Mouse (Mus musculus) kidney, embryonic 16.5 days (tissue): ENCODE data around the gene Wnt3a. TPM values are rescaled to one million over a fixed set of nuclear protein-coding genes. Genes with fewer than 3 reads are reported as not detected.
"Not testable (repeated sequence)": the region's sequence is repeated elsewhere in the genome, so short reads cannot be mapped to it uniquely, and the experiment has no call there.

Experiments
- ATAC-seq: fragments of 200-750 bp; cut with Nextera tagmentation; 2 replicates; pipeline ENCODE4 v1.8.0; 2017; ENCODE audit warnings: moderate TSS enrichment; ENCODE audit not compliant: low FRiP score, low TSS enrichment
- H3K27ac ChIP-seq: fragments of 300-500 bp; sonication (generic); 2 replicates; pipeline ENCODE4 v1.5.1; 2014; ENCODE audit warnings: low read length
- H3K27me3 ChIP-seq: fragments of 300-500 bp; sonication (generic); 2 replicates; pipeline ENCODE4 v1.6.1; 2014; ENCODE audit warnings: low read length, control low read depth, mixed read lengths; ENCODE audit not compliant: insufficient read depth
- H3K36me3 ChIP-seq: fragments of 300-500 bp; sonication (generic); 2 replicates; pipeline ENCODE4 v1.6.1; 2014; ENCODE audit warnings: low read length, control low read depth, mixed read lengths; ENCODE audit not compliant: insufficient read depth
- H3K4me1 ChIP-seq: fragments of 300-500 bp; sonication (generic); 2 replicates; pipeline ENCODE4 v1.6.1; 2014; ENCODE audit warnings: low read length, control low read depth, mixed read lengths; ENCODE audit not compliant: insufficient read depth
- H3K4me2 ChIP-seq: fragments of 300-500 bp; sonication (generic); replicated peaks from 2 replicates; pipeline ENCODE4 v1.6.1; 2014; ENCODE audit warnings: low read depth, low read length
- H3K4me3 ChIP-seq: fragments of 300-500 bp; sonication (generic); 2 replicates; pipeline ENCODE4 v1.5.1; 2014; ENCODE audit warnings: mild to moderate bottlenecking, low read length
- H3K9ac ChIP-seq: fragments of 300-500 bp; sonication (generic); replicated peaks from 2 replicates; pipeline ENCODE4 v1.6.1; 2014; ENCODE audit warnings: low read length
- H3K9me3 ChIP-seq: fragments of 300-500 bp; sonication (generic); 2 replicates; pipeline ENCODE4 v1.6.1; 2016; ENCODE audit warnings: low read length, control low read depth
- WGBS: fragments of 180-500 bp; shearing (Covaris S2); extraction: QIAGEN DNeasy Blood & Tissue Kit; methylation state at CpG from one replicate; pipeline ENCODE4 v1.1.7; 2014; 5-methylcytosine and 5-hydroxymethylcytosine counted together
- polyA plus RNA-seq: library from polyadenylated mRNA; unstranded; fragments of >200 nt; fragmentation: Nextera tagmentation; extraction: Ambion mirVana; gene quantifications from 2 replicates; pipeline ENCODE4 v1.2.1, GENCODE M21; 2015

The Wnt3a gene
- polyA plus RNA-seq, 1 experiment from 2014 or later, result not detected

GRCm38 (mm10) chr11:59212892-59213494 is 77.6 kb downstream of the Wnt3a start:
- Histone ChIP-seq H3K9ac (no peak overlapping the region), H3K4me1 (peaks cover 23% of the 10 kb centered on the region), H3K4me2 (no peak overlapping the region), H3K27ac (no peak overlapping the region), H3K9me3 (no peaks in the 10 kb centered on the region), H3K36me3 (peaks cover 48% of the 10 kb centered on the region), H3K4me3 (no peak overlapping the region), H3K27me3 (no peaks in the 10 kb centered on the region)
- WGBS, result 89% methylated on average over 12 of the region's 12 CpGs
- ATAC-seq, result no peak

GRCm38 (mm10) chr11:59212320-59212719 is 78.2 kb downstream of the Wnt3a start:
- H3K4me3 ChIP-seq, H3K9me3 ChIP-seq, H3K27me3 ChIP-seq, H3K9ac ChIP-seq, H3K4me2 ChIP-seq, ATAC-seq, H3K27ac ChIP-seq: not testable (repeated sequence)
- 74% methylated on average over 12 of the region's 12 CpGs for WGBS
- H3K36me3 ChIP-seq, result peaks cover 44% of the 10 kb centered on the region
- peaks cover 24% of the 10 kb centered on the region; the same call in 1 of the 2 replicates for H3K4me1 ChIP-seq

- ATAC-seq, result not testable (repeated sequence)
Observed at GRCm38 (mm10) chr11:59211561-59211960, 79.0 kb downstream of the Wnt3a start.

DNA sequence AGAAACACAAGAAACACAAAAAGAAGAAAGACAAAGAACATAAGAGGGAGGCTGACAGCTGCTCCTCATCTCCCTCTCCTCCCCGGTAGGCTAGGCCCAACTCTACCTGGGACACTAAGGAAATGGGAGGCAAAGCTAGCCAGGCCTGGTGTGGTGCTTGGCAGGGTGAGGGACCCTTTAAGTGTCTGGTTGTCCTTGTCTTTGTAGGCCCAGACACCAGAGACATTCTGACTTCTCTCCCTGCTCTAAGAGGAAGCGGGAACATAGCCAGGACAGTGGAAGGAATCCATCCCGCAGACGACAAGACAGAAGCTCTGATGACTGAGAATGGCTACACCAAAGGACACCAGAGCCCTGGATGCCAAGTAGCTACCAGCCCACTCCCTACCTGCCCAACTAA is 80.5 kb downstream of the Wnt3a start:
- no peaks in the 10 kb centered on the region for H3K27me3 ChIP-seq
- no peak overlapping the region for H3K4me3 ChIP-seq
- peaks cover 21% of the 10 kb centered on the region; the same call in 1 of the 2 replicates for H3K4me1 ChIP-seq
- H3K36me3 ChIP-seq, result peaks cover 49% of the 10 kb centered on the region
- H3K4me2 ChIP-seq, result no peak overlapping the region
- H3K9me3 ChIP-seq, result no peaks in the 10 kb centered on the region
- H3K9ac ChIP-seq, result no peak overlapping the region
- WGBS, result 78% methylated on average over 4 of the region's 4 CpGs
- no peak overlapping the region for H3K27ac ChIP-seq
- no peak for ATAC-seq

More at GRCm38 (mm10) chr11:59211561-59211960, 79.0 kb downstream of the Wnt3a start:
- not testable (repeated sequence) for H3K27me3 ChIP-seq, H3K4me2 ChIP-seq, H3K9ac ChIP-seq, H3K9me3 ChIP-seq, H3K27ac ChIP-seq, H3K4me3 ChIP-seq
- Histone ChIP-seq H3K4me1 (peaks cover 21% of the 10 kb centered on the region; the same call in 1 of the 2 replicates), H3K36me3 (peaks cover 42% of the 10 kb centered on the region)
- WGBS, result 86% methylated on average over 9 of the region's 9 CpGs

GRCm38 (mm10) chr11:59209580-59209979 is 81.0 kb downstream of the Wnt3a start:
- H3K9ac ChIP-seq, result no peak overlapping the region
- H3K36me3 ChIP-seq, result peaks cover 46% of the 10 kb centered on the region
- peak overlapping the region; percentile 87 for H3K4me2 ChIP-seq
- H3K4me1 ChIP-seq, result peaks cover 21% of the 10 kb centered on the region; the same call in 1 of the 2 replicates
- H3K9me3 ChIP-seq, result no peaks in the 10 kb centered on the region
- peak overlapping the region; percentile 66; the same call in 1 of the 2 replicates for H3K4me3 ChIP-seq
- H3K27me3 ChIP-seq, result no peaks in the 10 kb centered on the region
- ATAC-seq, result no peak
- WGBS, result 64% methylated on average over 5 of the region's 5 CpGs
- no peak overlapping the region for H3K27ac ChIP-seq

DNA sequence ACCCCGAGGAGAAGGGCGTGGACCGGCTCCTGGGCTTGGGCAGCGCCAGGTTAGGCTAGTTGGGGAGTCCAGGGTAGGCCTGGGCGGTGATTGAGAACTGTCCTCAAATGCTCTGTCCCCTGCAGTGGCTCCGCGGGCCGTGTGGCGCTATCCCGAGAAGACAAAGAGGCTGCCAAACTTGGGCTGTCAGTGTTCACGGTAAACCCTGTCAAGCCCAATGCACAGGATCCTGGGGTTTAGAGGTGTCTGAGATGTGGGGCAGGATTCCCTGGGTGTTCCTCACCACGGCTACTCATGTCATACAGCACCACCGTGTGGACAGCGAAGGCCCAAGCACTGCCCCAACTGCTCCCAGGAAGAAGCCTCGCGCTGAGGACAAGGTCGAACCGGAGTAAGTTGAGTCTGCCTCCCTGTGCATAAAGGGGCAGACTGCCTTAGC is 81.5 kb downstream of the Wnt3a start:
- peaks cover 40% of the 10 kb centered on the region for H3K36me3 ChIP-seq
- WGBS, result 6% methylated on average over 18 of the region's 18 CpGs
- ATAC-seq, result peak; percentile 81
- H3K4me1 ChIP-seq, result peaks cover 21% of the 10 kb centered on the region; the same call in 1 of the 2 replicates
- peak overlapping the region; percentile 87 for H3K4me2 ChIP-seq
- no peaks in the 10 kb centered on the region for H3K27me3 ChIP-seq
- H3K4me3 ChIP-seq, result peak overlapping the region; percentile 66
- peak overlapping the region; percentile 91 for H3K27ac ChIP-seq
- H3K9ac ChIP-seq, result peak overlapping the region; percentile 81
- H3K9me3 ChIP-seq, result no peaks in the 10 kb centered on the region

GRCm38 (mm10) chr11:59208153-59208831 is 82.3 kb downstream of the Wnt3a start, which contains the start of gene 2310033P09Rik:
2310033P09Rik (plus strand) TSS chr11:59208321.
- ATAC-seq, result peak; percentile 87
- under 1% methylated on average over 67 of the region's 67 CpGs for WGBS
- peak within 1 kb of the TSS; percentile 91 for H3K27ac ChIP-seq
- H3K4me1 ChIP-seq, result peaks cover 21% of the 10 kb centered on the region; the same call in 1 of the 2 replicates
- H3K9me3 ChIP-seq, result no peaks in the 10 kb centered on the region
- peak within 1 kb of the TSS; percentile 87 for H3K4me2 ChIP-seq
- H3K27me3 ChIP-seq, result no peaks in the 10 kb centered on the region
- H3K36me3 ChIP-seq, result peaks cover 39% of the 10 kb centered on the region
- peak within 1 kb of the TSS; percentile 66 for H3K4me3 ChIP-seq
- peak within 1 kb of the TSS; percentile 81 for H3K9ac ChIP-seq

GRCm38 (mm10) chr11:59202081-59202995 is 88.2 kb downstream of the Wnt3a start, which contains the start of gene Mrpl55:
Mrpl55 (plus strand) TSS chr11:59202486.
- Histone ChIP-seq H3K4me2 (peak within 1 kb of the TSS; percentile 88), H3K4me1 (peaks cover 13% of the 10 kb centered on the region), H3K4me3 (peak within 1 kb of the TSS; percentile 91), H3K27ac (peak within 1 kb of the TSS; percentile 78), H3K36me3 (peaks cover 12% of the 10 kb centered on the region), H3K9me3 (no peaks in the 10 kb centered on the region), H3K27me3 (no peaks in the 10 kb centered on the region), H3K9ac (peak within 1 kb of the TSS; percentile 89)
- peak; percentile 93 for ATAC-seq
- WGBS, result under 1% methylated on average over 63 of the region's 63 CpGs

- Histone ChIP-seq H3K4me3 (peak overlapping the region; percentile 91), H3K27me3 (no peaks in the 10 kb centered on the region), H3K9me3 (no peaks in the 10 kb centered on the region), H3K9ac (peak overlapping the region; percentile 89), H3K4me2 (peak overlapping the region; percentile 88), H3K4me1 (peaks cover 13% of the 10 kb centered on the region), H3K36me3 (peaks cover 10% of the 10 kb centered on the region), H3K27ac (peak overlapping the region; percentile 78)
- ATAC-seq, result 0 out of 2 replicates have a peak, but pooled peaks have one; percentile 4
- 30% methylated on average over 16 of the region's 16 CpGs for WGBS
Observed at GRCm38 (mm10) chr11:59201216-59202002, 89.1 kb downstream of the Wnt3a start.
